Mouse (Mus musculus) MEL (cell line): Measurements from ENCODE around the gene Prdm8. TPM values are rescaled to one million over a fixed set of nuclear protein-coding genes. Genes with fewer than 3 reads are reported as not detected.

Experiments
- DNase-seq: peaks from one replicate; pipeline ENCODE4 v3.0.0; 2011; ENCODE audit warnings: low read depth, low spot score
- H3K27ac ChIP-seq: 2 replicates; pipeline ENCODE4 v1.5.1; 2012; ENCODE audit warnings: low read depth, mild to moderate bottlenecking, control low read depth, low read length, moderate library complexity; ENCODE audit not compliant: control insufficient read depth
- H3K27me3 ChIP-seq, 2 experiments: fragments of 150-350 bp in 1 of 2; sonication (generic) in 1 of 2; 2 replicates each; pipeline ENCODE4 v1.6.1; 2012; ENCODE audit warnings: low read length in 2 of 2, mild to moderate bottlenecking in 2 of 2, improper control_type of control experiment in 1 of 2, moderate library complexity in 1 of 2; ENCODE audit not compliant: insufficient read depth in 2 of 2, control insufficient read depth in 1 of 2
- H3K36me3 ChIP-seq, 2 experiments: 2 replicates each; pipeline ENCODE4 v1.6.1; 2012 to 2014; ENCODE audit warnings: low read length in 2 of 2, improper control_type of control experiment in 1 of 2, inconsistent platforms in 1 of 2, mild to moderate bottlenecking in 1 of 2; ENCODE audit not compliant: insufficient read depth in 2 of 2, control insufficient read depth in 1 of 2
- H3K4me1 ChIP-seq, 2 experiments: fragments of 150-350 bp in 1 of 2; sonication (generic) in 1 of 2; 2 replicates each; pipeline ENCODE4 v1.6.1; 2012; ENCODE audit warnings: low read length in 2 of 2, improper control_type of control experiment in 1 of 2, mild to moderate bottlenecking in 1 of 2; ENCODE audit not compliant: insufficient read depth in 2 of 2, control insufficient read depth in 1 of 2
- H3K4me3 ChIP-seq, 2 experiments: fragments of 150-350 bp in 1 of 2; sonication (generic) in 1 of 2; 2 replicates each; pipeline ENCODE4 v1.5.1; 2012; ENCODE audit warnings: low read depth in 2 of 2, low read length in 2 of 2, mild to moderate bottlenecking in 2 of 2, moderate library complexity in 2 of 2, control low read depth in 1 of 2, improper control_type of control experiment in 1 of 2; ENCODE audit not compliant: control insufficient read depth in 1 of 2, insufficient read depth in 1 of 2
- H3K79me2 ChIP-seq: 2 replicates; pipeline ENCODE4 v1.6.1; 2012; ENCODE audit warnings: mild to moderate bottlenecking, low read length, moderate library complexity; ENCODE audit not compliant: control insufficient read depth, poor library complexity, insufficient read depth
- H3K9ac ChIP-seq: 2 replicates; pipeline ENCODE4 v1.6.1; 2012; ENCODE audit warnings: low read depth, mild to moderate bottlenecking, control low read depth, low read length, moderate library complexity; ENCODE audit not compliant: control insufficient read depth, poor library complexity, severe bottlenecking
- H3K9me3 ChIP-seq: fragments of 150-350 bp; sonication (generic); replicated peaks from 2 replicates; pipeline ENCODE4 v1.6.1; 2012; ENCODE audit warnings: mild to moderate bottlenecking, low read length, improper control_type of control experiment, moderate library complexity; ENCODE audit not compliant: insufficient read depth
- CHD1 ChIP-seq: IDR thresholded peaks from 2 replicates; pipeline ENCODE4 v1.6.1; 2012; ENCODE audit warnings: low read depth, mild to moderate bottlenecking, inconsistent platforms, low read length, improper control_type of control experiment
- CHD2 ChIP-seq: IDR thresholded peaks from 2 replicates; pipeline ENCODE4 v1.6.1; 2011; ENCODE audit warnings: low read length, improper control_type of control experiment
- ELF1 ChIP-seq: IDR thresholded peaks from 2 replicates; pipeline ENCODE4 v1.6.1; 2014; ENCODE audit warnings: low read depth, mild to moderate bottlenecking, inconsistent platforms, low read length, improper control_type of control experiment, moderate library complexity
- ETS1 ChIP-seq: IDR thresholded peaks from 2 replicates; pipeline ENCODE4 v1.6.1; 2012; ENCODE audit warnings: low read depth, mild to moderate bottlenecking, inconsistent platforms, low read length, improper control_type of control experiment, moderate library complexity
- GABPA ChIP-seq: IDR thresholded peaks from 2 replicates; pipeline ENCODE4 v1.6.1; 2012; ENCODE audit warnings: low read depth, mild to moderate bottlenecking, inconsistent platforms, low read length, improper control_type of control experiment, moderate library complexity
- GATA1 ChIP-seq: IDR thresholded peaks from 2 replicates; pipeline ENCODE4 v1.6.1; 2011; ENCODE audit warnings: low read depth, low read length, improper control_type of control experiment
- JUND ChIP-seq: IDR thresholded peaks from 2 replicates; pipeline ENCODE4 v1.6.1; 2011; ENCODE audit warnings: low read depth, mild to moderate bottlenecking, improper control_type of control experiment, low read length
- KAT2A ChIP-seq: conservative IDR thresholded peaks from 2 replicates; pipeline ENCODE4 v1.6.1; 2012; ENCODE audit warnings: low read depth, low read length, improper control_type of control experiment, inconsistent platforms
- MAFK ChIP-seq: IDR thresholded peaks from 2 replicates; pipeline ENCODE4 v1.6.1; 2011; ENCODE audit warnings: low read depth, mild to moderate bottlenecking, low read length, improper control_type of control experiment, borderline replicate concordance
- MAX ChIP-seq: IDR thresholded peaks from 2 replicates; pipeline ENCODE4 v1.6.1; 2011; ENCODE audit warnings: low read length, improper control_type of control experiment
- MYC ChIP-seq: IDR thresholded peaks from 2 replicates; pipeline ENCODE4 v1.6.1; 2011; ENCODE audit warnings: low read depth, mild to moderate bottlenecking, low read length, improper control_type of control experiment, moderate library complexity
- NRF1 ChIP-seq: IDR thresholded peaks from 2 replicates; pipeline ENCODE4 v1.6.1; 2014; ENCODE audit warnings: low read depth, mild to moderate bottlenecking, inconsistent platforms, low read length, improper control_type of control experiment, moderate library complexity; ENCODE audit not compliant: poor library complexity, insufficient read depth, severe bottlenecking
- POLR2A ChIP-seq, 2 experiments: IDR thresholded peaks; 2 replicates each; pipeline ENCODE4 v1.6.1; 2011 to 2012; ENCODE audit warnings: low read length in 2 of 2, mild to moderate bottlenecking in 2 of 2, control low read depth in 1 of 2, improper control_type of control experiment in 1 of 2, low read depth in 1 of 2, moderate library complexity in 1 of 2; ENCODE audit not compliant: control insufficient read depth in 1 of 2, insufficient read depth in 1 of 2, poor library complexity in 1 of 2
- RAD21 ChIP-seq: IDR thresholded peaks from 2 replicates; pipeline ENCODE4 v1.6.1; 2011; ENCODE audit warnings: mild to moderate bottlenecking, low read depth, low read length, improper control_type of control experiment
- RCOR1 ChIP-seq: IDR thresholded peaks from 2 replicates; pipeline ENCODE4 v1.6.1; 2012; ENCODE audit warnings: low read depth, mild to moderate bottlenecking, inconsistent platforms, low read length, improper control_type of control experiment
- SIN3A ChIP-seq: IDR thresholded peaks from 2 replicates; pipeline ENCODE4 v1.6.1; 2012; ENCODE audit warnings: low read length, improper control_type of control experiment, inconsistent platforms
- SMC3 ChIP-seq: IDR thresholded peaks from 2 replicates; pipeline ENCODE4 v1.6.1; 2011; ENCODE audit warnings: low read depth, low read length, improper control_type of control experiment
- TCF12 ChIP-seq: IDR thresholded peaks from 2 replicates; pipeline ENCODE4 v1.6.1; 2014; ENCODE audit warnings: low read depth, mild to moderate bottlenecking, inconsistent platforms, low read length, improper control_type of control experiment, moderate library complexity
- UBTF ChIP-seq: IDR thresholded peaks from 2 replicates; pipeline ENCODE4 v1.6.1; 2012; ENCODE audit warnings: low read depth, mild to moderate bottlenecking, inconsistent platforms, low read length, improper control_type of control experiment, moderate library complexity, borderline replicate concordance; ENCODE audit not compliant: insufficient read depth
- USF2 ChIP-seq, 2 experiments: IDR thresholded peaks; 2 replicates each; pipeline ENCODE4 v1.6.1; 2011 to 2012; ENCODE audit warnings: improper control_type of control experiment in 2 of 2, low read length in 2 of 2, borderline replicate concordance in 1 of 2, inconsistent platforms in 1 of 2, low read depth in 1 of 2, mild to moderate bottlenecking in 1 of 2; ENCODE audit not compliant: insufficient read depth in 1 of 2
- ZC3H11A ChIP-seq: IDR thresholded peaks from 2 replicates; pipeline ENCODE4 v1.6.1; 2012; ENCODE audit warnings: low read depth, mild to moderate bottlenecking, inconsistent platforms, low read length, improper control_type of control experiment
- polyA plus RNA-seq, 2 experiments: library from polyadenylated mRNA; stranded (reverse) in 1 of 2; unstranded in 1 of 2; fragments of >175 nt in 1 of 2; fragments of >200 nt in 1 of 2; gene quantifications; 2 replicates each; pipeline versions ENCODE4 v1.2.1 to v1.2.4; 2012; ENCODE audit warnings: low replicate concordance in 2 of 2, low read depth in 1 of 2; ENCODE audit not compliant: insufficient read length in 2 of 2, insufficient read depth in 1 of 2, missing spikeins in 1 of 2
- total RNA-seq: library from RNA; depleted of rRNA; stranded (reverse); fragments of 300-350 nt; gene quantifications from 2 replicates; pipeline ENCODE4 v1.2.3, GENCODE M21; 2012

Gene Prdm8
- total and polyA plus RNA-seq, 3 experiments = not detected

DNA sequence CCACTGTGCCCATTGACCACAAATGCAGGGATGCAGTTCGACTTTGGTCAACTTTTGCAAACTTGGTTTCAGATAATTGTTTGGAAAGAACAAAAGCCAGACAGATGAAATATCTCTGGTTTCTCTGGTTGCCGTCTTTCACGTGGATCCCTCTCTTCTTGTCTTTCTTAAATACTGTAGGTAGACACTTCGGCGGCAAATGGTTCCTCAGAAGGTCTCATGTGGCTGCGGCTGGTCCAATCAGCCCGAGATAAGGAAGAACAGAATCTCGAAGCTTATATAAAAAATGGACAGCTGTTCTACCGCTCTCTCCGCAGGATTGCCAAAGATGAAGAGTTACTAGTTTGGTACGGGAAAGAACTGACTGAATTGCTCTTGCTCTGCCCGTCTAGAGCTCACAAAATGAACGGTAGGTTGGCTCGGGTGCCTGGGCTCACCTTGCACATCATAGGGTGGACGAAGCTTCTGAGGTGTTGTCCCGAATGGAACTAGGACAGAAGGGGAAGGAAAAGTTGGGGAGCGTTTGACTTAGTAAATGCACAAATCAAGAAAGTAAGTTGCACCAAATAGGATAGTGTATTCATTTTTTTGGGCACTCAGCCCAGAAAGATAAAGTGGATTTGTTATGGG is 17.4 kb downstream of the Prdm8 start:
- no peak overlapping the region for H3K27ac ChIP-seq
- H3K27me3 ChIP-seq = no peaks in the 10 kb centered on the region
- H3K4me1 ChIP-seq = no peaks in the 10 kb centered on the region

DNA sequence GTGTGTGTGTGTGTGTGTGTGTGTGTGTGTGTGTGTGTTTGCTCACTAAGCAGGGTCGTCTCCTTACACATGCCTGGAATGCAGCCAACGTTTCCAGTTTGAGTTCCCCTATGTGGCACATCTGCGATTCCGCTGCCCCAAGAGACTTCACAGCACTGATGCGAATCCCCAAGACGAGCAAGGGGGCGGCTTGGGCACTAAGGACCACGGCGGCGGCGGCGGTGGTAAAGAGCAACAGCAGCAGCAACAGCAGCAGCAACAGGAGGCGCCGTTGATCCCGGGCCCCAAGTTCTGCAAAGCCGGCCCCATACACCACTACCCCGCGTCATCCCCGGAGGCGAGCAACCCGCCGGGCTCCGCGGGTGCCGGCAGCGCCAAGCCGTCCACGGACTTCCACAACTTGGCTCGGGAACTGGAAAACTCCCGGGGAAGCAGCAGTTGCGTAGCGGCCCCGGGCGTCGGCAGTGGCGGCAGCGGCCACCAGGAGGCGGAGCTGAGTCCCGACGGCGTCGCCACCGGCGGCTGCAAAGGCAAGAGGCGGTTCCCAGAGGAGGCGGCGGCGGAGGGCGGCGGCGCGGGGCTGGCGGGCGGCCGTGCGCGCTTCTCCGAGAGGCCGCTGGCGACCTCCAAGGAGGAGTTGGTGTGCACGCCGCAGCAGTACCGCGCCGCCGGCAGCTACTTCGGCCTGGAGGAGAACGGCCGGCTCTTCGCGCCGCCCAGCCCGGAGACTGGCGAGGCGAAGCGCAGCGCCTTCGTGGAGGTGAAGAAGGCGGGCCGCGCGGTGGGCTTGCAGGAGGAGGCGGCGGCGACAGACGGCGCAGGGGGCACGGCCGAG is 18.2 kb downstream of the Prdm8 start:
- Histone ChIP-seq H3K9me3 (no peaks in the 10 kb centered on the region), H3K27me3 (no peaks in the 10 kb centered on the region)
- TF ChIP-seq GABPA = no peak
- TF ChIP-seq JUND = no peak
- TF ChIP-seq NRF1 = no peak
- no peak for TF ChIP-seq RCOR1
- TF ChIP-seq GATA1 = no peak
- no peak for TF ChIP-seq MAX
- TF ChIP-seq SMC3 = no peak
- no peak for TF ChIP-seq UBTF
- no peak for TF ChIP-seq KAT2A
- TF ChIP-seq TCF12 = no peak

More for the DNA sequence above, 17.4 kb downstream of the Prdm8 start:
- H3K36me3 ChIP-seq = no peaks in the 10 kb centered on the region
- no peak overlapping the region for H3K9ac ChIP-seq
- no peak for TF ChIP-seq ELF1
- no peak for TF ChIP-seq ETS1
- no peak for TF ChIP-seq SIN3A
- TF ChIP-seq POLR2A (IDR thresholded peaks at IDR 0.05; ENCODE audit: control insufficient read depth in 1 of 2, insufficient read depth in 1 of 2, low read depth in 1 of 2, low read length in 2 of 2, poor library complexity in 1 of 2) = no peak
- no peak for TF ChIP-seq MYC
- no peak for TF ChIP-seq RCOR1
- no peak for TF ChIP-seq RAD21
- TF ChIP-seq CHD2 = no peak
- TF ChIP-seq ZC3H11A = no peak
- TF ChIP-seq KAT2A = no peak
- TF ChIP-seq CHD1 = no peak
- TF ChIP-seq MAFK = no peak
- no peak for TF ChIP-seq USF2 (IDR thresholded peaks at IDR 0.05; ENCODE audit: borderline replicate concordance in 1 of 2, insufficient read depth in 1 of 2, low read depth in 1 of 2, low read length in 2 of 2)
- no peaks in the 10 kb centered on the region for H3K9me3 ChIP-seq
- DNase-seq = no peak
- no peak overlapping the region for H3K4me3 ChIP-seq
- no peaks in the 10 kb centered on the region for H3K79me2 ChIP-seq

More for the DNA sequence above, 18.2 kb downstream of the Prdm8 start:
- Histone ChIP-seq H3K4me1 (no peaks in the 10 kb centered on the region), H3K79me2 (no peaks in the 10 kb centered on the region), H3K36me3 (no peaks in the 10 kb centered on the region), H3K27ac (no peak overlapping the region), H3K4me3 (no peak overlapping the region), H3K9ac (no peak overlapping the region)
- DNase-seq = no peak
